Mouse (Mus musculus) layer of hippocampus, adult 8-10 months (tissue): Measurements from ENCODE around the gene Eno2. TPM values are rescaled to one million over a fixed set of nuclear protein-coding genes. Genes with fewer than 3 reads are reported as not detected.
"Not testable (repeated sequence)": the region's sequence is repeated elsewhere in the genome, so short reads cannot be mapped to it uniquely, and the experiment has no call there.

ENCODE experiments used
- DNase-seq, 2 experiments: peaks; one replicate each; pipeline ENCODE4 v3.0.0; 2022; ENCODE audit warnings: low spot score in 2 of 2
- total RNA-seq, 4 experiments: library from RNA; stranded (reverse); gene quantifications; 2 replicates each; pipeline ENCODE4 v1.2.4; 2022

Eno2 gene
- 1,000 to 10,000 TPM in 3 of 4 experiments, 100 to 1,000 TPM in 1; 993 to 1,113 (median 1,027) TPM for total RNA-seq

DNA sequence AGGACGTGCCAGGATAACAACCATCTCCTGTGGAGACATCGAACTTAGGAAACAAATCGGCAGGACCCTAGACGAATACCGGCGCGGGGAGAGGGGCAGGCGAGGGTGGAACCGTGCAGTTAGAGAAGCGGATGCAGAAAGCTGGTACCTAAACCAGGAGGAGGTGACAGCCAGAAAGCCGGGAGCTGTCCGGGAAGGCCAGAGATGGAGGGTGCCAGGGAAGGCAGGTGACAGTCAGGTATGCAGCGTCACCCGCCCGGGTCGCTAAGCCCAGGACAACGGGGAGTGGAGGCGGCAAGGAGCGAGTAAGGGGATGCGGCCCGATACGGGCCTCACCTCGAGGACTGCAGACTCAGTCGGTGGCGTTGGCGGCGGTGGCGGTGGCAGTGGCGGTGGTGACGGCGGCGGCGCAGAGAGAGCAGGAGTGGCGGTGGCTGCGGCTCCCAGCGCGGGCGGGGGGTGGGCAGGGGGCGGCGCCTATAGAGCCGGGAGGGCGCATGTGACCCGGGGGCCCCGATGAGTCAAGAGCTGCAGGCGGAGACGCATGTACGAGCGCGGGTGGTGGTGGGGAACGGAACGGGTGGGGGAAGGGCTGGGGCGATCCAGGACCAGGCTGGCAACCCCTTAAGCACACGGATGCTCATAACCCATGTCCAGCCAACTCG lies at the start of gene Eno2:
TSS of gene Eno2 (minus strand) at position 573 of the 665 bp plus-strand sequence.
- peak in 1 of 2 experiments; percentile 70 for DNase-seq

DNA sequence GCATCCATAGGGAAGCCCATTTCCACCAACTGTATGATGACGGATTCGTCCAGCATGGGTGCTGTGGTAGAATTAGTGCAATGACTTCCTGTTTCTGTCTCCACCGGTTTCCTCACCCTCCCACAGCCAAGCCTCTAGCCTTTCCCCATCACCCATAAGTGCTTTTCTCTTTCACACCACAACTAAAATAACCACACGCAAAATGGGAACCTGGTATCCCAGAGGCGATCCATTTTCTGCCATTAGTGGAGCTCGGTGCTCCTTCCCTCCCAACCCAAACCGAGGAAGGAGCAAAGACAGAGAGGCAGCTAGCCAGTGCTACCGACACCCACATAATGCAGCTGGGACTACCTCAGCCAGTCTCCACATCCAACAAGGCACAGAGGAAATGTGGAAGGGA lies 48.5 kb upstream of the Eno2 start:
- DNase-seq: no peak

DNA sequence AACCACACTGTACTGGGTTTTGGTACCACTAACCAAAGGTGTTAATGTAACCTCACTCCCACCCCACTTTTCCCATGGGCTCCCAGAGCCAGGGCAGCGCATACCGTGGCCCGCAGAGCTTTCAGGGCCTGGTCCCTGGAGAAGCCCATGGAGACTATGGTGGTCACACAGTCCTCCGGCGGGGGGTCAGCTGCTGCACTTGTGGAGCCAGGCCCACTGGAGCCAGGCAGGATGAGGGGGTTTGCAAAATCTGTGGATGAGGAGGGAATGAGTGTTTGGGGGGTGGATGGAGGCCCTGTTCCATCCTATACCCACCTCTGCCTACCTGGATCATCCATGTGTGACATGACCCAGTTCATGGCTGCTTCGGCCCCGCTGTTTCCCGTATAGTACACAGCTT lies 48.1 kb upstream of the Eno2 start:
- no peak for DNase-seq

- no peak for DNase-seq
Measured at GRCm38 (mm10) chr6:124817125-124817524, 47.7 kb upstream of the Eno2 start.

- DNase-seq: no peak
Measured at GRCm38 (mm10) chr6:124816611-124817010, 47.1 kb upstream of the Eno2 start.

- no peak for DNase-seq
Measured at GRCm38 (mm10) chr6:124814858-124815774, 45.6 kb upstream of the Eno2 start.

GRCm38 (mm10) chr6:124814448-124814847 lies 45.0 kb upstream of the Eno2 start:
- no peak for DNase-seq

DNA sequence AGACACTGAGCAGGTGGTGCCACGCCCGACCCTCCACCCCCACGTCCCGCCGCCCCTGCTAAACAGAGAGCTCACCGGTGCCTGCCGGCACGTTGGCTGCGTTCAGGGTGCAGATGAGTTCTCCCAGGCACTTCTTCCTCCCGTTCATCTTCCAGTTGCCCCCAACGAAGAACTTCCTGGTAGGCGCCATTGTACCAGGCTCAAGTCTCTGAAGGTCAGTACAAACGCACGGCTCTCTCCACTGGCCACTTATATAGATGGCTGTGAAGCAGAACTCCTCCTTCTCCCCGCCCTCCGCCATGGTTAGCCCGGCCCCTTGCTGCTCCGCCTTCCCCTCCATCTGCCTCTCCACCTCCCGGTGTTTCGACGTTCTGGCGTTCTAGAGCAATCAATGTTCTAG lies 44.5 kb upstream of the Eno2 start, which contains the start of gene Tpi1:
TSS of gene Tpi1 (minus strand) at position 364 of the 400 bp plus-strand sequence.
- DNase-seq: peak; percentile 88 to 89

GRCm38 (mm10) chr6:124813496-124813895 lies 44.0 kb upstream of the Eno2 start:
- peak in 1 of 2 experiments; percentile 68 for DNase-seq

DNA sequence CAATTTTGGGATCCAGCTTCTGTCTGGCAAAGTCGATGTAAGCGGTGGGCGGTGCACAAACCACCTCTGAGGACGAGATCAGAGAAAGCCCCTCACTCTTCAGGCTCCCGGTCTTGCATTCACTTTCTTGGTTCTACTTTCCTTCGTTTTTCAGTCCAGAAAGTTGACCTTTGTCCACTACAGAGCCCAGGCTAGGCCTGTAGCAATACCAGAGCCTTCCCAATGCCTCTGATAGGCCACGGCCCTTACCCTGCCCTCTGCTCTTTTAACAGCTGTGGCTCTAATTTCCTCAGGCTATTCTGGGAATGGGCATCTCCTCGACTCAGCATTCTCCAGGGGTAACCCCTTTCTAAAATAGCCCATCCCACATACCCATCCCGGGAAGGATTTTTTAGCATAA lies 43.4 kb upstream of the Eno2 start:
- DNase-seq: no peak

- DNase-seq: no peak
Measured at GRCm38 (mm10) chr6:124811701-124812560, 42.5 kb upstream of the Eno2 start.

DNA sequence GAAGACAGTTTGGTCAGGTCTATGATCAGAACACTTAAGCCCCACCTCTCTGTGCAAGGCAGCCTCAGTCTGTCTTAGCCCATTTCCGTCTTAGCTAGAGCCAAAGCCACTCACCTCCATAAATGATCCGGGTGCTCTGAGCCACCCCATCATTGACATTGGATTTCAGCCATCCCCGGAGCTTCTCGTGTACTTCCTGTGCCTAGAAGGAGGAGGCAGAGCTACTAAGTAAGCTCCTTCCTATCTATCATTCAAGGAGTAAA lies 41.9 kb upstream of the Eno2 start:
- DNase-seq: no peak

- DNase-seq: not testable (repeated sequence)
Measured at GRCm38 (mm10) chr6:124810566-124811402, 41.3 kb upstream of the Eno2 start.

DNA sequence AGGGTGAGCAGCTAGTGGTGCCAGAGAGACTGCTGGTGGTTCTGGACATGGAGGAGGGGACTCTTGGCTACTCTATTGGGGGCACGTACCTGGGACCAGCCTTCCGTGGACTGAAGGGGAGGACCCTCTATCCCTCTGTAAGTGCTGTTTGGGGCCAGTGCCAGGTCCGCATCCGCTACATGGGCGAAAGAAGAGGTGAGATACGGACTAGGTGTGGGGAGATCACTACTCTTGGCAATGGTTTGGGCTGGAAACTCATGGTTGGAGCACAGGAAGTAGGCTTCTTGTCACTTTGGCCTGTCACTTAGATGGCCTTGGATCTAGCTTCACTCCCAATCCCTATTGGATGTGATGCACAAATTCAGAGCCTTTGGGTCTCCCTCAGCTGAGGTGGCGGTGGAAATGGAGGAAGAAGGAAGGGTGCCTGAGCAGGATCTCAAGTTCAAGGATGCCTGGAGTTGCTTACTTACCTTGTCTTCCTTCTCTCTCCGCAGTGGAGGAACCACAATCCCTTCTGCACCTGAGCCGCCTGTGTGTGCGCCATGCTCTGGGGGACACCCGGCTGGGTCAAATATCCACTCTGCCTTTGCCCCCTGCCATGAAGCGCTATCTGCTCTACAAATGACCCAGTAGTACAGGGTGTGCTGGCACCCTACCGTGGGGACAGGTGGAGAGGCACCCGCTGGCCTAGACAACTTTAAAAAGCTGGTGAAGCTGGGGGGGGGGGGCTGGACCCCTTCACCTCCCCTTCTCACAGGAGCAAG lies 40.5 kb upstream of the Eno2 start:
- no peak for DNase-seq

DNA sequence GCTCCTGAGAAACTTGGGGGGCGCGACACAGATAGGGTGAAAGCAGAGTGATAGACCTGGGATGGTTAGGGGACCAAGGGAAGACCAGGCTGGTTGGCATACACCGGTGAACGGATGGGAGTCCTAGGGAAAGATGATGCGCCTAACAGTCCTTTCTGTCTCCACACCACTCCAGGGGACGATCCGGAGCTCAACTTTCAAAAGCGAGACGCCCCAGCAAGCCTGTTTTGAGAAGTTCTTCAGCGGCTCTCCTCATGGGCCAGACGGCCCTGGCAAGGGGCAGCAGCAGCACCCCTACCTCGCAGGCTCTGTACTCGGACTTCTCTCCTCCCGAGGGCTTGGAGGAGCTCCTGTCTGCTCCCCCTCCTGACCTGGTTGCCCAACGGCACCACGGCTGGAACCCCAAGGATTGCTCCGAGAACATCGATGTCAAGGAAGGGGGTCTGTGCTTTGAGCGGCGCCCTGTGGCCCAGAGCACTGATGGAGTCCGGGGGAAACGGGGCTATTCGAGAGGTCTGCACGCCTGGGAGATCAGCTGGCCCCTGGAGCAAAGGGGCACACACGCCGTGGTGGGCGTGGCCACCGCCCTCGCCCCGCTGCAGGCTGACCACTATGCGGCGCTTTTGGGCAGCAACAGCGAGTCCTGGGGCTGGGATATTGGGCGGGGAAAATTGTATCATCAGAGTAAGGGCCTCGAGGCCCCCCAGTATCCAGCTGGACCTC lies 39.7 kb upstream of the Eno2 start:
- peak in 1 of 2 experiments; percentile 45 for DNase-seq

GRCm38 (mm10) chr6:124808358-124809012 lies 39.0 kb upstream of the Eno2 start, which contains the start of gene Spsb2:
Spsb2 (plus strand) TSS chr6:124808661.
- no peak for DNase-seq

DNA sequence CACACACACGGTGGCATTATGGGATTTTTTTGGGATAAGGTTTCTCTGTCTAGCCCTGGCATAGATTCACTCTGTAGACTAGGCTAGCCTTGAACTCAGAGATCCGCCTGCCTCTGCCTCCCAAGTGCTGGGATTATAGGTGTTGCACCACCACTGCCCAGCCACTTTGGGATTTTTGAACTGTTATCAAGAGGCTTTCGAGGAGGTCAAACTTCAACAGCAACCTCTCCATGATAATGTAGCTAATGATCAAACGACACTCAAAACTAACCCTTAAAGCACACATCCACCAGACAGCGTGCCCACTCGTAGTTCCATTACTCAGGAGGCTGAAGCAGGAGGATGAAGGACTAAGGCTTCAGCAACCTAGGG lies 38.5 kb upstream of the Eno2 start:
- DNase-seq: no peak

DNA sequence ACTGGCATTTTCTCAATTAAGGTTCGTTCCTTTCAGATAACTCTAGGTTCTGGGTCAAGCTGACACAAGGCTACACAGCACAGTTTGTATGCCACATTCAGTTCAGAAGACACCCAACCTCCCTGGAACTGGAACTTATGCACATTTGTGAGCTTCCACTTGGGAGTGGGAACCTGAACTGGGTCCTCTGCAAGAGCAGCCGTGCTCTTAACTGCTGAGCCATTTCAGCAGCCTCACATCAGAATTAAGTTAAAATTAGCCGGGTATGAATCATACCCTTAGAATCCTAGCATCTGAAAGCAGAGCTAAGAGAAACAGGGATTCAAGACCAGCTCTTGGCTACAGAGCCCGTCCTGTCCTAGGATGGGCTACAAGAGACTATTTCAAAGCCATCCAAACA lies 37.9 kb upstream of the Eno2 start:
- no peak for DNase-seq
